Mouse (Mus musculus): ENCODE results near the gene Nrg3.

The Nrg3 gene

DNA sequence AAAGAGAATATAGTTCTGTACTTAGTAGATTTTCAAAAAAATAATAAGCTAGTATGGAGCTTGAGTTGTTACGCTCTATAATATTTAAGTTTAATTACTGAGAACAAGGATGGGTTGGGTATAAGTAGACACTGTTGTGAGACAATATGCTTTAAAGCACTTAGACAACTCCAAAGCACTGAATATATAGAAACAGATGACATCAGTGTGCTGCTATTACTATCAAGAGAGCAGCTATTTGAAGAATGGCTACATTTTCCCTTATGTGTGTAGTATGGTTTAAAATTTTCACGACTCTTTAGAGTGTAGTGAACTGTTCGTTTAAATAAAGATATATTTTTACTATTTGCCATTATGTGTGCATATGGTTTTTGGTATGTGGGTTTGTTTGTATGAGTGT lies 771.9 kb downstream of the Nrg3 start:
- CTCF ChIA-PET = no interaction called here
- POLR2A ChIA-PET = interaction anchor here in 1 of 4 experiments (0.5 kb wide), 1 partner anchor 1483 kb away, joined by 3 read pairs; no protein-coding TSS in a partner anchor

DNA sequence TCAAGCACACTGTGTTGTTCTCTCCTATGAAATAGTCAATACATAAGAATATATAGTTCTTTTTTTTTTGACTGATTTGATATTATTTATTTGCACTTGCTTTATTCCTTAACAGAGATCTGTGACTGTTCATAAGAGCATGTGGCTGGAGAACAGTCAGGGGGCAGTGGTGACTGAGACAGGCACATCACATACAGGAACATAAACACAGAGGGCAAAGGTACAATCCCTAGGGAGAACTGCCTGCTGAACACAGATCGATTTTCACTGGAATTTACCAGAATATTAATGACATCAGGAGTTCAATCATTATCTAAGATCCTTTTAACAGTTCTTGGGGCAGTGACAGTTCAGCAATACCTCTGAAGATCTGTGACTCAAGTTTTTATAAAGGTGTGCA lies 812.9 kb downstream of the Nrg3 start:
- ChIA-PET CTCF (no interaction called here), POLR2A (no interaction called here)

DNA sequence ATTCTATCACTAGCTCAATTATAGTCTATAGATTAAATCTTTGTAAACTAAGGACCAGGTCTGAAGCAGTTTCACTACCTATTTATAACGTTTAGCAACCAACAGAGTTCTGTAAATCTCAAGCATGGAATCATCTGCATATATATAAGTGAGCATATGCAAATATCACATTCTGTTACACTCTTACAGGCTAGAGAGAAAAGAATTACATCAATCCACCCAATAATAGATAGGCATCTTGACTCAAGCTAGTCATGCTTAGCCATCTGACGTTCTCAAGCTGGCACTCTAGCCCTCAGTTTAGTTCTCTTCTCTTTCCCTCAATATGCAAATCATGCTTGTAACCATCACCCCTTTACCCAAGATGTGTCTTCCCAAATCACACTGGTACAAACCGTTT lies 835.8 kb downstream of the Nrg3 start:
- CTCF ChIA-PET = no interaction called here
- POLR2A ChIA-PET = no interaction called here

DNA sequence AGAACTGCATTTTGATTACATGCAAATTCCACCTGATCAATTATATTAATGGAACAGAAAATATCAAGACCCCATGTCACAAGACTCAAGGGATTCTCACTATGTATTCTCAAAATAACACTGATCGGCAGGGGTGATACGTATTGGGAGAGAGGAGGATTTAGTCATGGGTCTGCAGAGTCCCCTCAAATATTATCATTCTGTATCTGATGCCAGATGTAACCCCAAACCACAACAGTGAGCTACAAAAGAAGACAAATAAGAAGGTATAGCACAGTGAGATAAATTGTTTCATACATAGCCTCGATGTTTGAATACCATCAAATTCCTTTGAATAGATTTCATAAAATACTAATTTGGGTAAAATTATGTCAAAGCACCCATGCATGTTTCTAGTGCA lies 842.8 kb downstream of the Nrg3 start:
- ChIA-PET CTCF (no interaction called here), POLR2A (no interaction called here)

DNA sequence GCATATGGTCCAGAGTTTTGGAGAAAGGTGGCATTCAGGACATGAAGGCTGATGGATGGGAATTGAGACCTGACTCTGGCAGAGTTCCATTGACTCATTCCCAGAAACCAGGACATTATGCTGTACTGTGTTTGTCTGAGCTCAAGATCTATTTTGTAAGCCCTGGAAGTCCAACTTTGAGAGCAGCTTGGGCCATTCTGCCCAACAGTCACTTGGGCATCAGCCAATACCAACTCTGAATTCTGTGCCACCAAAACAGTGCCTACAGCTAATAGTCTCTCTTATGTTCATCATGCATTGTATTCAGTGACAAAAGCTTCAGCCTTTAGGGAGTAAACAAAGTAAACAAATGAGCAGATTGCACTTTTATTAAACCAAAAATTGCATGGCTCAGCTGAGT lies 843.2 kb downstream of the Nrg3 start:
- CTCF ChIA-PET = no interaction called here
- POLR2A ChIA-PET = no interaction called here

DNA sequence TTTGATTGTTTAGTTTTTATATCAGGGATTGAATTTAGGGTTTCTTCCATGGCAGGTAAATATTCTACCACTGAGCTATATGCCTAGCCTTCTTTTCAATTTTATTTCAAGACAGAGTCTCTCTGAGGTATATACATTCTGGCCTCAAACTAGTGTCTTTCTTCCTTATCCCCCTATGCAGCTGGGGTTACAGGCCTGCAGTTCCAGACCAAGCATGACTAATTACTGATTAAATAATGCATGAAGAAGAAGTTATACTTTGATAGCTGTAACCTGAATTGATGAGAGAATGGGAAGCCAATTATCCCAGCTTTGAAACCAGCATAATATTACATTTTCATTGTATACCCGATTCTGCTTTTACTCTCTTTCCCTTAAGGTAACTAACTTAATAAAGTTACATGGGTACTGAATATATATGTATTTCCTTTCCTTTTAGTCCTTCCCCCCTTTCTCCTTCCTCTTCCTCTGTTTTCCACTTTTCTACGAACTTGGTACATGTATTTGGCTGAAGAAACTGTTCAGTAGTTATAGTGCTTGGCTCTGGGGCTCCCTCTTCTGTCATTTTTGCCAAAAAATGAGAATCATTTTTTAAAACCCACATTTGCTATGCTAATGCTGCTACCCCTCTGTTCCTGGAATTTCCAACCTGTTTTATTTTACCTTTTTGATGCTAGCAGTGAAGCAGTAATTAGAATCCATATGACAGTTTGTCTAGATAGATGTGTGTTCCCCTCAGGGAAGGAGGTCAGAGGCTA lies 843.8 kb downstream of the Nrg3 start:
- ChIA-PET POLR2A (no interaction called here), CTCF (no interaction called here)

DNA sequence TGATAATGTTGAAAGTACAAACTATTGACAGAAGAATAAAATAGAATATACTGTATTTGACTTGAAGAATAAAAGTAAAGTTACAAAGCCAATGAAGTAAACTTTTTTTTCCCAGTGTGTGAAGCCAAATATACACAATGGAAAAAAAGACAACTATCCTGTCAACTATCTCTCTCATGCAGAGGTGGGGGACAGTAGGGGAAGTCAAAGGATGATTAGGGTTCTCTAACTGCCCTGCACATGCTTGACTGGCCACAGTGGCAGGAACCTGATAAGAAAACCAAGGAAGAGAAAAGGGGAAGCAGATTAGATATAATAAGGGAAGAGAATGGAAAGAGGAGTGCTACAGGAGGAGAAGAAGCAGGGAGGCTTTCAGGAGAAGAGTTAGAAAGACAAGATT lies 855.9 kb downstream of the Nrg3 start:
- CTCF ChIA-PET = no interaction called here
- POLR2A ChIA-PET = no interaction called here

DNA sequence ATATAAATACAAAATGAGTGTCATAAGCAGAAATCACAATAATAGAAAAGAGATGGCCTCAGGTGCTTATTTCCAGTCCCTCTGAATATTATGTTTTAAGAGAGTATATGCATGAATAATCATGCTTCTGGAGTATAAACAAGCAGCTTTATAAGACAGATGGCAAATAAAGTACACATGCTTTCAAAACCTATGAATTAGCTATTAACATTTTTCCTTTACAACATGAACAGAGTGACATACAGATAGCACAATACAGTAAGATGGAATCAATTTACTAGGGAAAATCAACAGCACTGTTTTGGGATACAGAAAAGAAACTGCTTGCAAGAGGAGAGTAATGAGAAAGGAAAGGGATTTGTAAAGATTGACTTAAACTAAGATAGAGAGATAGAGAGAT lies 875.2 kb downstream of the Nrg3 start:
- ChIA-PET POLR2A (no interaction called here), CTCF (no interaction called here)

DNA sequence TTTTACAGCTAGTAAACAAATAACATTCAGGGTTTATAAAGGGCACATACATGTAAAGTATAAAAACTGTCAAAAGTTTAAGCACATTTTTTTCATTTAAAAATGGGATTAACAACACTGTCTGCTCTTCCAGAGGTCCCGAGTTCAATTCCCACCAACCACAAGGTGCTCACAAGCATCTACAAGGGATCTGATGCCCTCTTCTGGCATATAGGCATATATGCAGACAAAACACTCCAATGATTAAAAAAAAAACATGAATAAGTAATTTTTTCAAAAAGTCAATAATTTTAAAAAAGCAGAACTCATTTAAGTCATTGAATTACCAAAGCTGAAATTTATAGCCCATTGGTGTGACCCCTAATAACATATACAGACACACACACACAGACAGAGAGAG lies 878.6 kb downstream of the Nrg3 start:
- ChIA-PET CTCF (no interaction called here), POLR2A (no interaction called here)

DNA sequence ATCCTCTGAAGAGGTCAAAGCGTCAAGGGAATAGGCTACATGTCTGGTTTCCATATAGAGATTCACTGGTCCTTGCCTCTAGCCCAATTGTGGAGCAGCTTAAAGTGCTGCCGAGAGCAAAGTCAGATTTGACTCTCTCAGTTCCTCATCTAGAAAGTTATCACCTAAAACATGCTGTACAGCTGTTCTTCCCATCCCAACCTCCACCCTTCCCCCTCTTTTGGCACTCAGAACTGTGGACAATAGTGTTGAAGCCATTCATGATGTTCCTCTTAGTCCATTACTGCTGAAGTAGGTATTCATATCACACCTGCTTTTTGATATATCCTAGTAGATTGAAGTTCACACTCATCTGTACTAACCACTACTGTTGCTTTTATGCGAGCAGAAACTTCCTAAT lies 896.1 kb downstream of the Nrg3 start:
- ChIA-PET CTCF (no interaction called here), POLR2A (no interaction called here)

DNA sequence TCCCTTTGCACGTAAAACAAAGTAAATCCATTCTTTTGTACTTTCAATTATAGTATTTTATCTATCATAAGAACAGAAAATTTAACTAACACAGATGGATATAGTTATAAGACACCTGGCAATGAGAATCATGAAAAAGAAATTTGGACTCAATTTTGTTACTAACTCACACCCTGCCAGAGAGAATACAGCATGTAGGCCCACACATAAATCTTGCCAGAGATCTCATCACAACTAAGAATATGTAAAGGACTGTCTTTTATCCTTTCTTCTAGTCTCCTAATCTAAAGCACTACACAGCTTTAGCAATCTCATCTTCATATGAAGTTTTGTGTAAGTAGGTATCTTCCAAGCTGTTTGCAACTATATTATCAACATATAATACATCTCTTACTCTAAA lies 904.7 kb downstream of the Nrg3 start:
- POLR2A ChIA-PET = no interaction called here
- CTCF ChIA-PET = no interaction called here

DNA sequence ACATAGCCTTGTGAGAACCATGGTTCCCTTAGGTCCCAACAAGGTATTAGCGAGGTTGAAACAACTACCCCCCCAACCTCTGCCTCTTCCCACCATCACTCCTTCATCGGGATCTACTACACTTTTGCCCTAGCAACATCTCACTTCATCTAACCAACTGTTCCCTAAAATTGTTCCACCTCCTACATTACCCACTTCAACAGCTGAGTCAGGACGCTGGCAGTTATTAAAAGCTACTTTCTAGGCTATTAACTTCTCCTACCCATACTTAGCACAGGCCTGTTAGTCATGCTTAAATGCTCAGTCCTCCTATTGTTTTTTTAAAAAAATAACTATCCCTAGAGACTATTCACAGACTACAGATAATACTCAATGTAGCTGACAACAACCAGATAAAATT lies 906.7 kb downstream of the Nrg3 start:
- ChIA-PET CTCF (no interaction called here), POLR2A (no interaction called here)

DNA sequence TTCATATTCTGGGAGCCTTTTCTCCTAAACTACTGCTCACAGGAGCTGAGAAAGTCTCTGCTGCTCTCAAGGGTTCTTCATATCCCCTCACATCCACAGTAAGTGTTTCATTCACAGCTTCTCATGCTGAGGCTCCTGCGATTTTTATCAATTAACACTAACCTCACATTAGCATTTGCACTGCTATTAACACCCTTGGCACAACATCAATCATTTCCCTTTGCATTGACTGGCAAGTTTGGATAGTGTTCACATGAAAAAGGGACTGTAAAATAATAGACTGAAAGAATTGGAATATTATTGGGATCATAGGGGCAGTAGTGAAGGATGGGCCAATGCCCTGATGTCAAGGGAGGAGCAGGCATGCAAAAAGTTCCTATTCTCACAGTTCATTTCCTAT lies 918.3 kb downstream of the Nrg3 start:
- ChIA-PET CTCF (no interaction called here), POLR2A (interaction anchor here in 2 of 4 experiments (0.7 kb wide), 2 partner anchors 9 to 394 kb away, joined by 4 to 8 read pairs; no protein-coding TSS in a partner anchor)

DNA sequence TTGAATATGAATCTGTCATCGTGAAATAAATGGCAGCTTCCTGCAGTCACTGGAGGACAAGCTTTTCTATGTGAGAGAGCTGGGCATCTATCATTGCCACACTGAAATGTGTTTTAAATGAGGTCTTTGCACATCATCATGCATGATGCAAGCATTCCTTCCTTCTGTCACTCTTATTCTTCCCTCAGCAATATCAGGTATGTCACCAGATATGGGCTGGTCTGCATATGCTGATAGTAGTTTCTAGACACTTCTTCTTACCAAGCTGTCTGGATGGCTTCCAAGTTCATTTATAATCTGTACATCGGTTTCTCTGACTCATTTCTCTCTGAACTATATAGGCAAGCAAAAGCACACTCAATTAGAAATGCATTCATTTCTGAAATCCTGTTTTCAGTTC lies 925.6 kb downstream of the Nrg3 start:
- CTCF ChIA-PET = interaction anchor here in 2 of 4 experiments (0.6 to 0.7 kb wide), 2 partner anchors 491 to 1337 kb away, joined by 4 read pairs; no protein-coding TSS in a partner anchor
- POLR2A ChIA-PET = no interaction called here

DNA sequence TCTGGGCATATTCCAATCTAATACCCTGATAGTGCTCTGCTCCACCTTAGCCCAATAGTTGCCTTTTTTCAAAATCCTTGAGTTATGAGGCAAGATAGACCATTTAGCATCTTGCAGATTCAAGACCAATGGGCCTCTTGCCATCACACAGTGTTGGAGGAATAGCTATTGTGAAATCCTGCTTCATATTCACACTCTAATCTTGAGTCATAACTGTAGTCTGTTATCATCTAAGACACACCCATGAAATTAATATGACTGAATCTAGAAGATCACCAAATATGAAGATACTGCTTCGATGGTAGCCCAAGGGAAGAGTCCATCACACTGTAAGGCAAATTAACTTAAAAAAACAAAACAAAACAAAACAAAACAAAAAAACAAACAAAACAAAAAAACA lies 937.7 kb downstream of the Nrg3 start:
- POLR2A ChIA-PET = interaction anchor here in 1 of 4 experiments (1.5 kb wide), 1 partner anchor 9 kb away, joined by 3 read pairs; no protein-coding TSS in a partner anchor
- CTCF ChIA-PET = no interaction called here

DNA sequence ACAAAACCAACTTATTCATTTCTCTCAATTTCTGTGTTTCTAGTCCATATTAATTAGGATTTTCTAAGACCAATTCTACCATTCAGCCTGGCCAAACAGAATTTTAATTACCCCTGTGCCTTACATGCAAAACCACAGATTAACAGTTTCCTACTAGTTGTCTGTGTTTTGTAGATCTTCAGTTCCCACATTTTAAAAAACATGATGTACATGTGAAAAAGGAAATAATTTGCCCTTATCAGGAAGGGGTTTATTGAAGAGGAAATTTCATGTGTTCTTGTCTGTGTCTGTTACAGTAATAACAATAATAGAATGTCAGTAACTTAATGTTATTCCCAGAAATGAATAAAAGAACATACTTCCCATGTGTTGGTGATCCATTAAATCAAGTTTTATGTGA lies 939.4 kb downstream of the Nrg3 start:
- CTCF ChIA-PET = no interaction called here
- POLR2A ChIA-PET = no interaction called here

DNA sequence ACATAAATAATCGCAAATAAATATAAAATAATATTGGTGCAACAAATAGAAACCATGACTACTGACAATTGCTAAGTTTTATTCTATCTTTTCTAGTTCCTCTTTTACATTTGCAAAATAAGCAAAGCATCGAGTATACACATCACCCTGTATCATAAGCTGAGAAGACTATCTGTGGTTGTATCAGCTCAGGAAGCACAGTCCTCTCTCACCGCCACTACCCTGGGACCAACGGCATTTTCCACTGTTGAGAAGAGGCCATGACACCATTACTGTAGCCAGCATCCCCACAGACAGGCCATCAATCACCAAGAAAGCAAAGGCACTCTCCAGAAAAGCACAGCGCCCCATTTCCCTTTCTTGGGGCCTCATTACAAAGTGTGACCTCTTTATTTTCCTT lies 956.7 kb downstream of the Nrg3 start:
- CTCF ChIA-PET = no interaction called here

DNA sequence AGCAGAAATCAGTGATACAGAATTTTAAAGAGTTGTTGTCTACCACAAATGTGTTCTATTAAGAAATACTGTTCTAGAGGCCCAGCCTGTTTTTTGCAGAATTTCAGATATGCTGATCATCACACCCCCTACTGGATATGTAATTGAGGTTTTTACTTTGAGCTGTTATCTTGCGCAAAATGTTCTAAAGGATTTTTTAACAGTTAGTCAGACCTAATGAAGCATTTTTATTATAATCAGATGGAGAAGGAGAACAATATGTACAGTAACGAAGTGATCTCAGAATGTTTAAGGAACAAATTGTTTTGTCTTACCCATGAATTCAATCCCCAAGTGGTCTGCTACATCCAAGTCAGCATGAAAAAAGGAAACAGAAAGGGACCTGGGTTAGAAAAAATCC lies 963.9 kb downstream of the Nrg3 start:
- CTCF ChIA-PET = no interaction called here
- POLR2A ChIA-PET = no interaction called here

More for the DNA sequence above, 956.7 kb downstream of the Nrg3 start:
- POLR2A ChIA-PET = no interaction called here

DNA sequence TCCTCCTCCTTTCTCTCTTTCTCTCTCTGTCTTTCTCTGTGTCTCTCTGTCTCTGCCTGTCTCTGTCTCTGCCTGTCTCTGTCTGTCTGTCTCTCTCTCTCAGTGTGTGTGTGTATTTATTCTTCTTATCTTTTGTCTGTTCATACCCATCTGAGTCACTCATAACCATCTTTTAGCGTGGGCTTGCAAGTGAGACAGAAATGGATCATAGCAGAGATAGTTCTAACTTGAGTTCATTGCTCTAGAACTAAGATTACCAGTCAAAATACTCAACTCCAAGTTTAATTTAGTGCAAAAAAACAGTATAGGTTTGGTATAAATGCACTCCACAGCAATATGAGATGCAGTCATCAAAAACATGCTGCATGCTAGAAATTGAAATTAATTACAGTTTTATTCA lies 977.9 kb downstream of the Nrg3 start:
- ChIA-PET CTCF (no interaction called here), POLR2A (interaction anchor here in 1 of 4 experiments (1.4 kb wide), 1 partner anchor 7 kb away, joined by 3 read pairs; no protein-coding TSS in a partner anchor)

DNA sequence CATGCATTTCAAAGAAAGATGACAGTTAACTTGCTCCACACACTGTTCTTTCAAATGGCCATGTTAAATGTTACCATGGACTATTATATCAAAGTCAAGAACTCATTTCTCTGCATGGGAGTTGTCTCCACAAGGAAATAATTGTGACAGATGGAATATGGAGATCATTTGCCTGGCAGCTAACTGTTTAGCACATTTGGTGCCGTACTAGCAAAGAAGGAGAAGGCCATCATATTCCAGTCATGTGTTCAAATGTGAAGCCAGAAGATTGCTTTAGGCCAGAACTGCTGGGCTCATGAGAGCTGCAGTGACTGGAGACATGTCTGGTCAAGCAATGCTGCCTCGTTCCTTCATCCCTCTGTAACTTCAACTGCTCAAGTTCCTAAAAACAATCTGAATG lies 1025.8 kb downstream of the Nrg3 start:
- CTCF ChIA-PET = no interaction called here
- POLR2A ChIA-PET = no interaction called here

DNA sequence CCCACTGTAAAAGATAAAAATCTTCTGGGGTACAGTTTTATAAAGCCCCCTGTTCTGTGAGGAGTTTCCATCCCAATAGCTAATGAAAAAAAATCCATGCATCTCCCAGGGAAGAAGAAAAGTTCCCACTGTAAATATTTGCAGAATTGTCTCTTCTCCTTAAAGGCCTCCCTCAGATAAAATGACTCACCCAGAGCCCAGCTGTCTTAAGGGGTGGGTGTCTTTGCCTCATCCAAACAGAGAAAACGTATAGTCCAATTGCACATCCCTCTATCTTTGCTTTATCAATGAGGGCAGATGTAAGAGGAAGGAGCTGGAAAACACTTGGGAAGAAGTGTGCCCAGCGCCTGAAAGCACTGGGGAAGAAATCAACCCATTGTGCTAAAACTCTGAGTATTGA lies 1028.1 kb downstream of the Nrg3 start:
- CTCF ChIA-PET = no interaction called here
- POLR2A ChIA-PET = no interaction called here

DNA sequence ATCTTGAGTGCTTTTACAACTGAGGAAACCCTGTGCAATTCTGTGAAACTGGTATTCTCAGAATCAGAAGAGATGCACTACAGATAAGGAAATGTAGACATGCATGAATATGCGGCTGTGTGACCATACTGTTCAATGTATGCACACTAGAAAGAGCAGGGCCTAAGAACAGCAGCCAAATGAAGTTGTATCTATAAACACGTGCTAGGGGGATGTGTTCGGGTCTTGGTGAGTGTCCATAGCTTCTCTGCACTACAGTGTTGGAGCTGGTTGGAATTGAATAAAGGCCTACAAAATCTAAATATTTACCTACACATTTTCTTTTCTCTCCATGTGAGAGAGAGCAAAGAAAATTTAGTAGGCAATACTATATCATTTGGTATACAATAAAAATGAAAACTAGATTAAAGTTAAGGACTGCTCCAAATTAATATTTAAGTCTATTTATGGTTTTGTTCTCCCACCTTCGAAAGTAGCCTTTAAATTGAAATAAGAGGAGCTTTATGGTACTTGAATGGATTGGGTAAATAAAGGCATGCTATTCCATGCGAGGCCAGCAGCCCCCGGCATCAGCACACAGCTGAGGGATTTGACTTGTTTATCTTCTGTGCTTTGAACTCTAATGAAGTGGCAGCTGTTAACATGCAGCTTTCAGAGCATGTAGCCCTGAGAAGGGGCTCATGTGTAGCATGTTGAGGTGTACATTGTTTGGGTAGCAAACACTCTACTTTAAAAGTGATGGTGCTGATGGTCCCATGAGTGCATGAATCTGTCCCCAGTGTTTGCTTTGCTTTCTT lies 1038.9 kb downstream of the Nrg3 start:
- ChIA-PET POLR2A (no interaction called here), CTCF (no interaction called here)
